Mouse (Mus musculus) thymus, postnatal 25 days (tissue): ENCODE results near the gene Nup214.
"Not testable (repeated sequence)": the region's sequence is repeated elsewhere in the genome, so short reads cannot be mapped to it uniquely, and the experiment has no call there.

Source experiments
- DNase-seq: peaks from one replicate; pipeline ENCODE4 v3.0.0; 2022

Nup214 gene

DNA sequence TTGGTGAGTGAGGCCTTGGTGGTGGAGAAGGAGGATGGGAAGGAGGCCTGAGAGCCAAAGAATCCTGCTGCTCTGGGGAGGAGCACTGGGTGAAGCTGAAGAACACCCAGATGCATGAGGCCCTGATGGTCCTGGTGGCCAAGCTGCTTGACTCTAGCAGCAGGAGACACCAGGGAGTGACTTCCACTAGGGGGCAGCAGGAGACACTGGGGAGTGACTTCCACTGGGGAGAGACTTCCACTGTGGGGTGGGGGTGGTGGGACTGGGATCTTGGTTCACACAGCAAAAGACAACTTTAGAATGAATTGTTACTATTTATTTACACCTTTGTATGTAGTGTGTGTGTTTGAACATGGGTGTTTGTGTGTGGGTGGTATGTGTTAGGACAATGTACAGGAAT lies 9.1 kb upstream of the Nup214 start:
- peak; percentile 77 for DNase-seq

DNA sequence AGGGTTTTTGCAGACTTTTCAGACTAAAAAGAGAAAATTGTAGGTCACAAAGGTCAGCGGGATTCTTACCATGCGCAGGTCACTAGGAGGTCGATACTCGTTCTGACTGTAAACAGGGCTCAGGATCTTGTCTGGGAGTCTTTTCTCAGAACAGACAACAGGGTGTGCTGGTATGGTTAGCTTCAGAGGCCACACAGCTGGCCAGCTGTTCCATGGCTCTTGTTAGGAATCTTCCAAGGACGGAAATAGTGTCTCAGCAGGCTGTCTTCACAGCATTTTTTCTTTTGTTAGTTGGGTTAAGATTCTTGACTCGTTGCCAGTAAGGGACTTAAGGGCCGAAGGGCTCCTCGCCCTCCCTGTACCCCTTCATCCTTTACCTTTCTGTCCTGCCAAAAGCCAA lies 7.4 kb upstream of the Nup214 start:
- DNase-seq: no peak

DNA sequence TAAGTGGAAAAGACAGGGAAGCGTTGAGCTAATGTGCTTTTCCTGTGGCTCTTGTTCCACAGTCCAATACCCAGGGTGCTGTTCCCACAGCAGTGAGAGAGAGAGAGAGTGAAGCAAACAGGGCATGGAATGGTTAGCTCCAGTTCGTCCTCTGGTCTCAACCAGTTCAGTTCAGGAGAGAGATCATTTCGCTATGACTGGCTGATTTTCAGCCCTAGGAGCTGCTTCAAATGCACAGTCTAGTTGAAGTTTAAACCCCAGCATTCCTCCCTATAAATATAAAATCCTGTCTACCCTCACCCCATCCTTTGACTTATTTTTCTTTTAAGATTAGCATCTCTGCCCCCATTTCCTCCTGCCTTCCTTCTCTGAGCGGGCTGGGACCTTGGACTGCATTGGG lies 1.6 kb upstream of the Nup214 start:
- no peak for DNase-seq

DNA sequence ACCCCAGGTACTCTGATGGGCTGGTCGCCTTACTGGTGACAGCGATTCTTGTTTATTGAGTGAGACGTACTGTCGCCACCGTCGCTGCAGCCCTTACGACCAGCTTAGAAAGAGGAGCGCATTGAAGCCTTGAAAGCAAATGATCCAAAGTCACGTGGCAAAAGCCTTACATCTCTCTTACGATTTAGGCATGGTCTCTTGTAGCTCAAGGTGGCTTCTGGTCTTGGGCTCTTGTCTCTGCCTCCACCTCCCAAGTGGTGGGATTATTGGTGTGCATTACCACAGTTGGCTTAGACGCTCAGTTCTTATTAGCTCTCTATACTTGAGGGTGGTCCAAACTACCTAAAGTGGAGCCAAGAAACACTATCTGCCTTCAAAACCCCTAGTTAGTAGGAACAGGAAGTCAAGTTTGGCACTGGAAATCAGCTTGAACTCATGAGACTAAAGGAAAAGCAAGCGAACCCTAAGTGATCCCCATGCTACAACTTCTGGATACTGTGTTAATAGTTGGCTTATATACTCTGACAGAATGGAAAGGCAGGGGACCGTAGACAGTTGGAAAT lies 654 bp downstream of the Nup214 start:
- DNase-seq: no peak

DNA sequence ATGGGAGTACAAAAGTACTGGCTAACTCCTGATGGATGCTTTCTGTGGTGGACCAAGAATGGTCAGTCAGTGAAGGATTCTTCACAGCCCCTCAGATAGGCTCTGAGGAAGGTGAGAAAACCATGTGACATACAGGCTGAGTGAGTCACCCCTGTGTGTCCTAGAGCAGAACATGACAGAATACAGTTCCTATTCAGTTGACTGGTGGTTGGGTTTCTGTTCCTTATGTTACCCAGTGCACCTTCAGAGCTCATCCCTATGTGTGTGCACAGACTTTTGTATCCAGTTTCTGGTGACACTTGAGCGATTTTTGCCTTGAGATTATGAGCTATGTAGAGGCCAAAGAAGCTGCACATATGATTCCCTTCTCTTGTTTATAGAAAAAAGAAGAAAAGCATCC lies 13.5 kb downstream of the Nup214 start:
- no peak for DNase-seq

DNA sequence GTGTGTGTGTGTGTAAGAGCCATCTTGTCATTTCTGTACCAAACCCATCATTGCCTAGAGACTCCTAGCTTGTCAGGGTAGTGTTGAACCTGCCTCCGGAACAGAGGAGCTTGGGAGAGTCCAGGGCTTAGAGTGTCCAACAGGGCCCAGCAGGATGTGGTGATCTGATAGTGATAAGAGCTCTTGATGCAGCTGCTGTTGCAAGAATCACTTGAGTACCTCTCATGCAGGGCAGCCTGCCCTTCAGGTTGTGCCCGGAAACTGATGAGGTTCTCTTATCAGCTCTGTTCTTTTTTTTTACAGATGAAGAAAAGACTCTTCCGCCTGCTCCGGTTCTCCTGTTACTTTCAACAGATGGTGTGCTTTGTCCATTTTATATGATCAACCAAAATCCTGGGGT lies 16.7 kb downstream of the Nup214 start:
- DNase-seq: no peak

DNA sequence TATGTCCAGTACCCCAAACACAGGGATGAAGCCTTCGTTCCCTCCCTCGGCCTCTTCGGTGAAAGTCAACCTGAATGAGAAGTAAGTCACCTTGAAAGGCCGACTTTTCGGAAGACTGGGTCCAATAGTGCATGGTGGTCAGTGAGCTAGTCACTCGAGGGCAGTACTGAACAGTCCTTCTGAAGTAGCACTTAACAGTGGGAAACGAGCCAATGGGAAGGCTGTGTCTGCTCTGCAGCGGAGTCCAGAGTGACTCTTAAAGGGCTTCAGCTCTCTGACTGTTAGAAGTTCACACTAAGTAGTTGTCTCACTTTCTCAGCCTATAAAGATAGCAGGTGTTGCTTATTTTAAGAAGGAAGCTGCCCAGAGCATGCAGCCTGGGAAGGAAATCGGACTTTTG lies 20.7 kb downstream of the Nup214 start:
- no peak for DNase-seq

DNA sequence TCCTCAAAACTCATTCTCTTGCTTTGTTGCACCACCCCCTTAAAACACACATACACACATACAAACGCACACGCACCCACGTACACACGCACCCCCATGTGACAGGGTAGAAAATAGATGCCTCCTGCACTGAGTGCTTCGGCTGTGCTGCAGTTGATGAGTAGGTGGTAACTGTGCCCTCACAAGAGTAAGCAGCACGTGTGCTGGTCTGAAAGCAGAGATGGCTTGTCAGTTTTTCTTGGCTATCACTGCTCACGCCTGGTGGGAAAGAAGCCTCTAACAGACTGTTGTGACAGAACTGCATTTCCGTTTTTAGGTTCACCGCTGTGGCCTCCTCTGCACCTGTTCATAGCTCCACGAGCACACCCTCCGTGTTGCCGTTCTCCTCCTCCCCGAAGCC lies 21.8 kb downstream of the Nup214 start:
- DNase-seq: no peak

DNA sequence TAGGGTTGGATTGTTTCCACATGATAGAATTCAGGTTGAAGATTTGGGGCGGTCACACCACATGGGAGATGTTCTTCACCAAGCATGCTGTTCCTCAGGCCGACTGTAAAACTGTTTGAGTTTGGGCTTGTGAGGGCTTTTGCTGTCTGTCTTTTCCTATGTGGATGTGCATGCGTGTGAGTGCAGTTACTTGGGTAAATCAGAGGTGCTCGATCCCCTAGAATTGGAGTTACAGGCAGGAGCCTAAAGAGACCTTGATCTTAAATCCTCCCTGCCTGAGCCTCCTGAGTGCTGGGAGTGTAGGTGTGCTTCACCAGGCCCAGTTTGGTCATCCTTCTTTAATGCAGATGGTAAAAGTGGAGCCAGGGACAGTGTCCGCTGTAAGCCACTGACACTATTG lies 23.3 kb downstream of the Nup214 start:
- no peak for DNase-seq

DNA sequence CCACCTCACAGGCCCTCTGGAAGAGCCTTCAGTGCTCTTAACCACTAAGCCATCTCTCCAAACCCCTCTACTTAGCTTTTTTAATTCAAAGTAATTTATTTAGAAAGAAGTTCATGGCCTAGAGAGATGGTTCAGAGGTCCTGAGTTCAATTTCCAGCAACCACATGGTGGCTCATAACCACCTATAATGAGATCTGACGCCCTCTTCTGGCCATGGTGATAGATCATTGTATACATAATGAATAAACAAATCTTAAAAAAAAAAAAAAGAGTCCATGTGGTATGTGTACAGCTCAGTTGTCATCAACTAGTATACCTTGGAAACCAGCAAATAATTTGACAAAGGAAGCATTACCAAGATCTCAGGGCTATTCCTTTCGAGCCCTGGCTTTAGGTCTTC lies 24.2 kb downstream of the Nup214 start:
- DNase-seq: peak; percentile 46

DNA sequence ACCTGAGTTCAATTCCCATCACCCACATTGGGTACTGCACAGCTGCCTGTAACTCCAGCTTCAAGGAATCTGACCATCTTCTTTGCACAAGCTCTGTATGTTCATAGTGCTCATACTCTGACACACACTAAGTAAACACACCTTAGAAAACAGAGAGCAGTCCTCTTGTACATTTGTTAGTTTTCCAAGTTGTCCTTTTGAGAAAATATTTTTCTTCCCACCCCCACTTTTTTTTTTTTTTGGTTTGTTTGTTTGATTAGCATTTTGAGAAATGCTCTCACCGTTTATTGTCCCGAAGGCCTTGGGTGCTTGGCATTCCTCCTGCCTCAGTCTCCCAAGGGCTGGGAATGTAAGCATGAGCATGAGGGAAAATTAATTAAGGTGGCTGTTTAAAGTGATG lies 34.1 kb downstream of the Nup214 start:
- no peak for DNase-seq

DNA sequence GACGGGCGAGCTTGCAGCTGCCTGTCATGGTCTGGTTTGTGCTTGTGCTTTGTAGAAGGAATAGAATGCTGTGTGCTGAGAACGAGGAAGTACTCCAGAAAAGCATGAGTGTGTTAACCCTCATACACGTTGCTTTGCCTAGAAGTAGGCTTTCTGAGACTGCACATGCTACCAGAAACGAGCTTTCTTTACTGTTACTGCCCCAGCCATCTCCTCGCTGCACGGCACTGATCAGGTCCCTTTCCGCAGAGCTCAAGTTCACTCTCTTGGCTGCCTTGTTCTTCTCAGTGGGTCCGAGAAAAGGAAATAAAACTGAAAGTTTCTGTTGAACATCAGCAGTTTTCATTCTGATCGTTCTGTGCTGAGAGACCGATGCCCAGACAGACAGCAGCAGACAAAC lies 34.5 kb downstream of the Nup214 start:
- no peak for DNase-seq

DNA sequence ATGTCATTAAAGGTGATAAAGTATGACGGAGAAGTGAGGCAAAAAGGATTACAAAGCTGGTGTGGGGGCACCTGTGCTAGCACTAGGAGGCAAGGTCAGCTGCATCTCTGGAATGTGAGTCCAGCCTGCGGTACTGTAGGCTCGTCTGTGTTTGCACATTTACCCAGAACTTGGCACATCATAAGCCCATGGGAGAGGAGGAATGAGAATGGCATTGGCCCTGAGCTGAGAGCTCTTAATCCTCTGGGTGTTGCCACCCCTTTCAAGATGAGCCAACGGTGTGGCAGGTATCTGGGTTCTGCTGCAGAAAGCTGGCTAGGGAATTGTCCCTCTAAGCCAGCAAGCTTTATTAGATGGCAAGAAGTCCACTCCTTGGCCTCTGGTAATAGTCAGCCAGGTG lies 45.5 kb downstream of the Nup214 start:
- no peak for DNase-seq

DNA sequence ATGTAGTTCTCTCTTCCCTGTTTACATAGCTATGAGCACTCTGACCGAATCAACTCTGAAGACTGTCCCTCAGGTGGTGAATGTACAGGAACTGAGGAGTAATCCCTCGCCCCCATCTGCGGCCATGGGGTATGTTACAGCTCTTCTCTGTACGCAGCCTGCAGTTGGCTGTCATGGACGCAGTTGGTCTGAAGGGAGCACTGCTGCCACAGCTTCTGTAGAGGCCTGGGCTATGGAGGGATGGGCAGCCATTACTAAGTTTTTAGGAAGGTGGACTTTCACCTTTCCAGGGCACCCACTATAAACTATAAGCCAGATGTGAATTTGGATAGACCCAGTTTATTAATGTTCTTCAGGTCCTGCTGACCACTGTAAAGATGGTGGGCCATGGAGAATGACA lies 46.0 kb downstream of the Nup214 start:
- no peak for DNase-seq

DNA sequence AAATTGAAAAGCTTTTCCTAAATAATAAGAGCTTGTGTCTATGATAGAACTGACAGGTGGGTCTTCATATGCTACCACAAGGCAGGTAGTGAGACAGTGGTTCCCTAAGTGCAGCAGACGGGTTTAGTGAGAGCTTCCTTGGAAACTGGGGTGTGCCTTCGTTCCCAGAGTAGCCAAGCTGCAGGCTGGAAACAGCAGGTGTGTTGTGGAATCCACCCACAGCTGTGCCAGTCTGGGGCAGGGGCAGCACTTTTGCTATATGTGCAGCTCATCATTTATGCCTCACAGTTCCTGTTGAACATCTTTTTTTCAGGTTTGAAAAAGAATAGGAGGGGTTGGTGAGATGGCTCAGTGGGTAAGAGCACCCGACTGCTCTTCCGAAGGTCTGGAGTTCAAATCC lies 50.1 kb downstream of the Nup214 start:
- DNase-seq: no peak

DNA sequence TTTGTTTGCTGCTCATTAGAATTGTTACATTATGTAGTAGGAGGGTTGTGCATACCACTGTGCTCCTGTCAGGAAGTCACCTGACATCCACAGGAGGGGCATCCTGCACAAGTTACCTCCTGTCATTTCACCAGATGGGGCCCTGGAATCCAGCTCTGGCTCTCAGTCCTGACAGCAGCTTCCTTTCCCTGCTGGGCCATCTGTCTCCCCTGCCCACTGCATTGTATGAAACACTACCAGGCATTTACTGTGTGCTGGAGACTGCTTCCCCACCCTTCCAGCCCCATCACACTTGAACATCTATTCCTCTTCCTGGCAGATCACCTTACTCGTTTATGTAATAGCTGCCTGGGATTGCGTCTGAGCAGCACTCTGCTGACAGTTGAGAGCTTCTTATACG lies 55.4 kb downstream of the Nup214 start:
- peak; percentile 48 for DNase-seq

DNA sequence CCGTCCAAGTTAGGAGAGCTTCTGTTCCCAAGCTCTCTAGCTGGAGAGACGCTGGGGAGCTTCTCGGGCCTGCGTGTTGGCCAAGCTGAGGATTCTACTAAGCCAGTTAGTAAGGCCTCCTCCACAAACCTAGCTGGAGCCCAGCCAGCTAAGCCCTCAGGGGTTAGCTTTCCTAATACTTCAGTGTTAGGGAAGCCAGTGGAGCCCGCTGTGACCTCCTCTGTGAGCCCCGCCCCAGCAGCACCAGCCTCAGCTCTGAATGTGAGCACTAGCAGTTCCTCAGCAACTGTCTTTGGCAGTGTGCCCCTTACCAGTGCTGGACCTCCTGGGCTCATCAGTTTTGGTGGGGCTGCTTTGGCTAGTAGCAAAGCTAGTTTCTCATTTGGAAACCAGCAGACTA lies 59.2 kb downstream of the Nup214 start:
- DNase-seq: no peak

DNA sequence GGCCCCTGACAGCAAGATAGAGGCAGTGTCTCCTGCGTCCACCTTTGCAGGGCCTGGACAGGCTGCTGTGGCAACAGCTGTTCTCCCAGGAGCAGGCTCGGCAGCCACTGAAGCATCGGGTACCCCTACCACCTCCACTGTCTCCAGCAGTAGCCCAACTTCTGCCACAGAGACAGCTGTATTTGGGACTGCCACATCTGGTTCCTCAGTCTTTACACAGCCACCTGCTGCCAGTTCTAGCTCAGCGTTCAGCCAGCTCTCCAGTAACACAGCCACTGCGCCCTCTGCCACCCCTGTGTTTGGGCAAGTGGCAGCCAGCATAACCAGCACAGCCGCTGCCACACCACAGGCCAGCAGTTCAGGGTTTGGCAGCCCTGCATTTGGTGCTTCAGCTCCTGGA lies 60.0 kb downstream of the Nup214 start:
- peak; percentile 75 for DNase-seq

DNA sequence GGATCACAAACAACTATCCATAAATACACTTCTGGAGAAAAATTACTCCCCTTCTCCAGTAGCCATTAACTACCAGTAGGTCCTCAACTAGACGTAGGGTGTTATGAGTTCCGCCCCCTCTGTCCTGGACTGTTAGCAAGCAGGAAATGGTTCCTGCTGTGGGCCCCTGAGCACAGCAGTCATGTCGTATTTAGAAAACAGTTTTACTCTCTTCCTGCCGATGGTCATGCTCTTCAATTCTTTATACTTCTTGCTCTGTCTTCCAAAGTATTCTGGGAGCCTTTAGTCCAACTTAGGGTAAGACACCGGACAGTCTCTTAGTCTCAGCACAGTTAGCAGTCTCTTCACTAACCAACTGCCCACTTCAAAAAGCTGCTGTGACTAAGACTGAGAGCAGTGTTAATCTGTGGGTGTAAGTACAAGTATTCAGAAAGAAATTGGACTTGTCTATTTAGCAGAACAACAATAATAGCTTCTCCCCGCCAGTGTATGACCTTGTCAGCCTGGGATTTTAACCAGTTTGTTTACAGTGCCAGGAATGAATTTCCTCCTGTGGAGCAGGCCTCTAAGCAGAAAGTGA lies 63.1 kb downstream of the Nup214 start:
- DNase-seq: peak; percentile 61

DNA sequence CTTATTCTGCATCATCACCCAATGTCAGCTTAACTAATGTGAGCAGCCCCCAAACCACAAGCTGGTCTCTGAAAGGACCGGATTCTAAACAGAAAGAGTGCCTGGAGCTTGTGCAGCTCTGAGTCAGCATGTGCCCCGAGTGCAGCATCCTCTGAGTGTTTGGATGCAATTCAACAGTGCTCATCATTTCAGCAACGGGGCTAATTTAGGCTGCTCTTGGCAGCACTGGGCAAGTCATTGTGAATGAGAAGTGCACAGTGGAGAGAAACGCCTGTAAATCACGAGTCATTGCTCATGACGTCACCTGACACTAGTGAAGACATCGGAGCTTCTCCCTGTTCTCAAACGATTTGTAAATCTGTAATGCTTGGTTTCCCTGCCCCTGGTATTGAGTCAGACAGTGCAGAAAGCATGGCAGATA lies 64.4 kb downstream of the Nup214 start:
- DNase-seq: peak; percentile 53

DNA sequence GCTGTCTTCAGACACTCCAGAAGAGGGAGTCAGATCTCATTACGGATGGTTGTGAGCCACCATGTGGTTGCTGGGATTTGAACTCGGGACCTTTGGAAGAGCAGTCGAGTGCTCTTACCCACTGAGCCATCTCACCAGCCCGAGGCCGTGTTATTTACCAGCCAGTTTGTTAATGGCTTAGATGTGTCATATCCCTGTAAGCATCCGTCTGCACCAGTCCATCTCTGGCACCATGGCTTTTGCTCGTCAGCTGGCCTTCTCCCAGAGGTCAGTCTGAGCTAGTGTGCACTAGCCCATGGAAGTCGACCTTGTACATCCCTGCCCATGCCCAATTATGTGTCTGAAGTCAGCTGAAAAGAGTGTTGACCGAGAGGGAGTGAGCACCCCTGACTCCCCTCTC lies 66.4 kb downstream of the Nup214 start:
- not testable (repeated sequence) for DNase-seq

DNA sequence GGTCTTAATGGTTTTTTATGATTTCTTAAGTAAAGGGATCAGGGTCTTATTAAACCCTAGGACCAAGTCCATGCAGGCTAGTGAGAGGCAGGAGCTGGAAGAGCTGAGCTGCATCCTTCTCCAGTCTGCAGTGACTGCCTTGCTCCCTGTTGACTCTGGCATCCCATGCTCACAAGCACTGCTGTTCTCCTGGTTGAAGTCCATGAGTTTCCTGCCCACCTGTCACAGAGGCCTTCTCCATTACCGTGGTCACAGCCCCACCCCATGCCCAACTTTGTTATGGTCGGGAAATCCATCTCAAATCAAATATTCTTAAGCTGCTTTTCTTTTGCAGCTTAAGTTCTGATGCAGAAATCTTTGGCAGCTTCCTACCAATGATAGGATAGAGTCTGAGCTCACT lies 66.9 kb downstream of the Nup214 start:
- DNase-seq: no peak

DNA sequence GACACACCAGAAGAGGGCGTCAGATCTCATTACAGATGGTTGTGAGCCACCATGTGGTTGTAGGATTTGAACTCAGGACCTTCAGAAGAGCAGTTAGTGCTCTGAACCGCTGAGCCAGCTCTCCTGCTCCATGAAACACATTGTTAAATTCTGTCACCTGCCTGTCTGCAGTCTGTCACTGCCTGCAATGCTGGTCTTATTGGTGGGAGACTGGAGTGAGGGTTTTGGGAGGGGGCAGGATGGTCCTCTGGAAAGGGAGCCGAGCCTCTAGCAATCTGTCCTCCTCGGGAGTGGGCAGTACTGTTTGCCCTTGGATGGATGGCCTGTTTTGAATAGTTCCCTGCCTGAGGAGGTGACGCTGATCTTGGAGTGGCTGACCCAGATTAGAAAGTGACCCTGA lies 69.6 kb downstream of the Nup214 start:
- no peak for DNase-seq

DNA sequence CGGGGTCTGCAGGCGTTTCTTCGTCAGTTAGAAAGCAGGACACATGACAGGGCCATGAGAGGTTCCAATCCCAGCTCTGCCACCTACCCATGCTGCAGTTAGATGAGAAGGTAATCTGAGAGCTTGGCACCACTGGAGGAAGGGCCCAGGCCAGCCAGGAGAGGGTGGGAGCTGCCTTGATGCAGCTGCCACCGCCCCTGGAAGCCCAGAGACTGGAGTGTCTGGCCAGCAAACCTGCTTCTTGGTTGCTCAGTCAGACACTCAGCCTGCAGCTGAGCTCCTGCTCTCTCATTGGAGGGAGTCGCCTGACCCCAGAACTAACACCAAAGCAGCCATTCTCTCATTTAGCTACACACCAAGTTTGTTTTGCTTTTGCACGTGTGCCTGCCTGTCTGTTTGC lies 71.1 kb downstream of the Nup214 start:
- peak; percentile 60 for DNase-seq

DNA sequence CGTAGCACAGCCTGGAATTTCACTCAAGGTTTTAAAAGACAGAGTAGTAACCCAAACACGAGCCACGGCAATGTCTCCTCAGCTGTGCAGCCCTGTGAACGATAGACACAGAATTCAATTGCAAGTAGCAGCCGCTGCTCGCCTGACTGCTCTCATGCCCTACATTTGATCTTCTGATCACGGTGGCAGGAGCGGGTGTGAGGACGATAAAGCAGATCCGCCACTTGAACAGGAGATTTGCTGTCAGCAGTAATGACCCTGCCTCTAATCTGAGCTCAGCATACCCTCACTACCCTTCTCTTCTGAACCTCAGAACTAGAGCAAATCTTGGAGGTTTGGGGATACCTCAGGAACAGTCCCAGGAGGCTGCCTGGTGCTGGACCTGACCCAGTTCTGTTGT lies 71.8 kb downstream of the Nup214 start:
- DNase-seq: peak; percentile 70

DNA sequence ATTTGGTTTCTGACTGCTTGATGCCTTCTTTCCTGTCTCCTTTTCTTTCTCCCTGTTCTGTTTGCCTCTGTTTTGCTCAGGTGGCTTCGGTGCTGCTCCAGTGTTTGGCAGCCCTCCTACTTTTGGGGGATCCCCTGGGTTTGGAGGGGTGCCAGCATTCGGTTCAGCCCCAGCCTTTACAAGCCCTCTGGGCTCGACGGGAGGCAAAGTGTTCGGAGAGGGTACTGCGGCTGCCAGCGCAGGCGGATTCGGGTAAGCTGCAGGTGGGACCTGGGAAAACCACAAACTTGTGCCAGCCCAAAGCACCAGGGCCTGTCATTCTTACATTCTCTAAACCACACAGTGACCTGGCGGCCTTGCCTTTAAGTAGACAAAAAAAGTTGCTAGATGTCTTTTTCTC lies 73.1 kb downstream of the Nup214 start:
- peak; percentile 85 for DNase-seq
